ENCODE assay signal across 25 mouse cellular contexts in the genomic region with DNA sequence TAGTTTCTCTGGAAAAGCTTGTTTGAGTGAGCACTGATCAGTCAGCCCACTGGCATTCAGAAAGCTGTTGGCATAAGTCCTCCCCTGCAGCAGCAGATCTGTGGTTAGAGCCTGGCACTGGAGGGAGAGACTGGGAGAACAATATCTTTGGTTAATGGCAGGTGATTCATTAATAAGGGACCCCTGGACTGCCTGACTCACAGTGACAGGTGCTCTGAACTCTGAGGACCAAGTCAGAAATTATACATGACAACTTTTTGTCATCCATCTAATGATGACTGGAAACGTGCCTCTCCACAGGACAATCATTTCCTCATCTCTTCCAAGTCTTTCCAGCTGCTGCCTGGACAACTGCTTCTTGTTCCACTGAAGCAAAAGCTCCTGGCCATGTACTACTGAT.
DNase-seq lines count a peak whose midpoint lies in the region; ATAC-seq lines count a peak whose summit lies in the region.
"Had no signal": no experiment of that assay in that cellular context is flagged by ENCODE, and none has a peak within 500 bp of the region (broad histone marks: within the 10 kb centered on the region; RNA-seq: fewer than 3 reads in every experiment).

No protein-coding gene starts in this region.

- DNase-seq in hindbrain, embryonic 14.5 days (ENCODE audit: low spot score), result no peak
- DNase-seq in Muller cell, postnatal 12 days (ENCODE audit: inconsistent ontology term), result peak; percentile 75
- peak; percentile 17 for DNase-seq in fibroblast of lung, adult 2 months (ENCODE audit: low read depth)
- no peak for DNase-seq in adrenal gland, postnatal 10 days
- DNase-seq: adrenal gland, adult 2 months; adrenal gland, postnatal 14 days; adrenal gland, postnatal 36 days; cerebellum, adult 11 months; cerebellum, adult 18-20 months; cerebellum, adult 8-10 months; cerebellum, adult 9-11 months; cerebellum, postnatal 14 days; cerebellum, postnatal 36 days; embryo, embryonic 11 days had no signal

- no peaks in the 10 kb centered on the region for H3K36me3 ChIP-seq in hindbrain, embryonic 16.5 days (ENCODE audit: control insufficient read depth, insufficient read depth, low read length)
- H3K36me3 ChIP-seq in hindbrain, embryonic 14.5 days (replicated peaks; ENCODE audit: control insufficient read depth, insufficient read depth), result no peaks in the 10 kb centered on the region
- no peaks in the 10 kb centered on the region for H3K36me3 ChIP-seq in forebrain, embryonic 12.5 days (replicated peaks)
- H3K36me3 ChIP-seq: embryonic facial prominence, embryonic 13.5 days; embryonic facial prominence, embryonic 15.5 days; G1E had no signal

- H3K9me3 ChIP-seq in hindbrain, embryonic 16.5 days (ENCODE audit: control insufficient read depth, low read length), result no peaks in the 10 kb centered on the region
- no peaks in the 10 kb centered on the region for H3K9me3 ChIP-seq in hindbrain, embryonic 14.5 days (ENCODE audit: control insufficient read depth, low read length)
- no peaks in the 10 kb centered on the region for H3K9me3 ChIP-seq in forebrain, embryonic 12.5 days
- H3K9me3 ChIP-seq: embryonic facial prominence, embryonic 13.5 days; embryonic facial prominence, embryonic 15.5 days; G1E had no signal

- no peaks in the 10 kb centered on the region for H3K4me1 ChIP-seq in hindbrain, embryonic 16.5 days (ENCODE audit: control insufficient read depth, insufficient read depth, low read depth, low read length)
- no peaks in the 10 kb centered on the region for H3K4me1 ChIP-seq in hindbrain, embryonic 14.5 days (replicated peaks; ENCODE audit: control insufficient read depth, insufficient read depth, low read length)
- H3K4me1 ChIP-seq in forebrain, embryonic 12.5 days, result no peaks in the 10 kb centered on the region
- H3K4me1 ChIP-seq: embryonic facial prominence, embryonic 13.5 days; embryonic facial prominence, embryonic 15.5 days had no signal

- H3K4me2 ChIP-seq in hindbrain, embryonic 16.5 days (ENCODE audit: low read length), result no peak overlapping the region
- H3K4me2 ChIP-seq in hindbrain, embryonic 14.5 days (replicated peaks), result no peak overlapping the region
- no peak overlapping the region for H3K4me2 ChIP-seq in forebrain, embryonic 12.5 days
- H3K4me2 ChIP-seq: embryonic facial prominence, embryonic 13.5 days; embryonic facial prominence, embryonic 15.5 days had no signal

- no peak overlapping the region for H3K9ac ChIP-seq in hindbrain, embryonic 16.5 days (ENCODE audit: low read depth, low read length)
- H3K9ac ChIP-seq in hindbrain, embryonic 14.5 days, result no peak overlapping the region
- H3K9ac ChIP-seq in forebrain, embryonic 12.5 days, result no peak overlapping the region
- H3K9ac ChIP-seq: embryonic facial prominence, embryonic 13.5 days; embryonic facial prominence, embryonic 15.5 days had no signal

- 0 out of 2 replicates have a peak, but pooled peaks have one; percentile 24 for ATAC-seq in hindbrain, embryonic 16.5 days
- no peak for ATAC-seq in hindbrain, embryonic 14.5 days (ENCODE audit: low FRiP score)
- no peak for ATAC-seq in megakaryocyte-erythroid progenitor cell, adult 5-6 weeks (replicated peaks; ENCODE audit: low FRiP score, low TSS enrichment, poor library complexity, severe bottlenecking)
- no peak for ATAC-seq in forebrain, embryonic 12.5 days (ENCODE audit: low FRiP score)
- ATAC-seq: CD4-positive, CD25-positive, alpha-beta regulatory T cell, adult 4 months; forebrain, embryonic 14.5 days; forebrain, embryonic 16.5 days had no signal

- no peaks in the 10 kb centered on the region for H3K27me3 ChIP-seq in hindbrain, embryonic 16.5 days (replicated peaks; ENCODE audit: control insufficient read depth, insufficient read depth, low read length)
- no peaks in the 10 kb centered on the region for H3K27me3 ChIP-seq in hindbrain, embryonic 14.5 days (ENCODE audit: control insufficient read depth, insufficient read depth, low read length)
- H3K27me3 ChIP-seq in forebrain, embryonic 12.5 days, result no peaks in the 10 kb centered on the region
- H3K27me3 ChIP-seq: CH12.LX; embryonic facial prominence, embryonic 13.5 days; embryonic facial prominence, embryonic 15.5 days had no signal

- no peak overlapping the region for H3K4me3 ChIP-seq in hindbrain, embryonic 16.5 days (ENCODE audit: low read length)
- no peak overlapping the region for H3K4me3 ChIP-seq in hindbrain, embryonic 14.5 days (replicated peaks; ENCODE audit: low read length)
- no peak overlapping the region for H3K4me3 ChIP-seq in forebrain, embryonic 12.5 days (replicated peaks)
- H3K4me3 ChIP-seq: embryonic facial prominence, embryonic 13.5 days; embryonic facial prominence, embryonic 15.5 days; erythroblast, embryonic 14.5 days had no signal

- WGBS in hindbrain, embryonic 16.5 days, result 40% methylated on average over 1 of the region's 1 CpGs
- 40% methylated on average over 1 of the region's 1 CpGs for WGBS in hindbrain, embryonic 14.5 days
- 86% methylated on average over 1 of the region's 1 CpGs for WGBS in forebrain, embryonic 12.5 days

- no peak overlapping the region for H3K27ac ChIP-seq in hindbrain, embryonic 16.5 days (ENCODE audit: low read depth, low read length)
- H3K27ac ChIP-seq in hindbrain, embryonic 14.5 days, result no peak overlapping the region
- H3K27ac ChIP-seq in forebrain, embryonic 12.5 days, result no peak overlapping the region
- H3K27ac ChIP-seq: embryonic facial prominence, embryonic 13.5 days; embryonic facial prominence, embryonic 15.5 days had no signal

Comparison
In these comparisons a context has a peak if more than half of its experiments do, and no peak if none do; other contexts are left out.
1. DNase-seq: peak in Muller cell, postnatal 12 days (single experiment) and fibroblast of lung, adult 2 months (single experiment); none in hindbrain, embryonic 14.5 days (single experiment) and adrenal gland, postnatal 10 days (single experiment).